Mouse (Mus musculus) ovary, postnatal 10 days (tissue): ENCODE data around the gene Pm20d1.
A peak's percentile ranks its signal among the peaks of the same experiment; 100 is the strongest.

ENCODE experiments used
- DNase-seq: peaks from one replicate; pipeline ENCODE4 v3.0.0; 2022; ENCODE audit warnings: low spot score

The Pm20d1 gene

DNA sequence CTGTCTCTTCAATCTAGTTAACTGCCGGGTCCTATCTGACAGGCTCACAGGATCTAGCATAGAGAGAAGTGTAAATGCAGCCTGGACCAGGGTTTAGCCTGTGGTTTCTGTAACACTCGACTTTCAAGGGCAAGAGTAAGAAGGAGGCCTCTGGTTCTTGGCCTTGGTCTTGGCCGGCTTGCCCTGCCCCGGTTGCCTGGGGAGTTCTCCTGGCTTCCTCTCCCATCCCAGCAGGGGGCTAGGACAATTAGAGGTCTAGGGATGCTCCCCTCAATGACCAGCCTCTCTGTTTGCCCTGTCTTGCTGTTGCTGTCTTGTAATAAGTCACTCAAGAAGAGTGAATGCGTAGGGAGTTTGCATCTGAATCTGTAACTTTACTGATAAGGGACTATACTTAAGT is 32.1 kb downstream of the Pm20d1 start:
- no peak for DNase-seq

DNA sequence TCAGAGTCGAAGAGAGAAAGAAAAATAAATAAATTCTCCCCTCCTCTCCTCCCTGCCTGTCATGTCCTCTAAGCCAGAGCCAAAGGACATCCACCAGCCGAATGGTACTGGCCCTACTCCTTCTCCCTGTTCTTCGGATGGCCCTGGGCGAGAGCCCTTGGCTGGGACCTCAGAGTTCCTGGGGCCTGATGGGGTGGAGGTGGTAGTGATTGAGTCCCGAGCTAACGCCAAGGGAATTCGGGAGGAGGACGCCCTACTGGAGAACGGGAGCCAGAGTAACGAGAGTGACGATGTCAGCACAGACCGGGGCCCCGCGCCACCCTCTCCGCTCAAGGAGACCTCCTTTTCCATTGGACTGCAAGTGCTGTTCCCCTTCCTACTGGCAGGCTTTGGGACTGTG is 33.4 kb downstream of the Pm20d1 start:
- DNase-seq, result no peak

DNA sequence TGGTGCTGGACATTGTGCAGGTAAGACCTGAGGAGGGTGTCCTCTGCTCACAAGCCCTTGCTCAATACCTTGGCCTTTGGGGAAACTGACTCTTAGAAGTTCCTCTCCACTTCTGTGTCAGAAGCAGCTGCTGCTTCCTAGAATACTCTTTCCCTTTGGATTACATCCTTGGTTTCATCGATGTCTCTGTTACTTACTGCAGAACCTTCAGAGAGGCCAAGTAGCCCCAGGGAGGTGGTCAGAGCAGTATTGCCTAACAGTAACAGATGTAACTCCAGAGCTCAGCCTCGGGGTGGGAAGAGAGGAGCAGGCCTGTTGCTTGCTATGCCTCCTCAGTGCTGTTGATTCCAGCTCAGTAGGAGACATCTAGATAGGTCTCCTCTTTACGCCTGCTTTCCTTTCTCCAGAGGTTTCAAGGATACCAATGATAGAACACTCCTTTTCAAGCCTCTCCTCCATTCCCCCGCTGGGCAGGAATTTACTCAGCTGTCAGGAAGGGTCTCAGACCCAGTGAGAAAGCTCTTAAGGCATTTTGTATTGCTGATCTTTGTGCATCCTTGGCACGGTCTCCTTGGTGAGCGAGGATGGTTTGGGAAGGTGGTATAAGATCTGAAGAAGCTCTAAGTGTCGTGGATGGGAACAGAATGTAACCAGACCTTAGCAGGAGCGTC is 33.9 kb downstream of the Pm20d1 start:
- DNase-seq, result no peak

DNA sequence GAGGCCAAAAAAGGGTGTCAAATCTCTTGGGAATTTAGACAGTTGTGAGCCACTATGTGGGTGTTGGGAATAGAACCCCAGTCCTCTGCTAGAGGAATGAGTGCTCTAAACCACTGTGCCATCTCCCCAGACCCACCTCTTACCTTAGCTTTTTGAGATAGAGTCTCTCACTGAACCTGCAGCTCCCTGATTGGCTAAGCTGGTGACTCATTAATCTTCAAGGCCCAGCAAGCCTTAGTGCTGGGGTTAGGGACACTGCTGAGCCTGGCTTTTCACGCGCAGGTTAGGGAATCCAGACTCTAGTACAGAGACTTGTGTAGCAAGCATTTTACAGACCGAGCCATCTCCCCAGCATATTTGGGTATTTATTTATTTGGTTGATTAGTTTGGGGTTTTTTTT is 39.9 kb downstream of the Pm20d1 start:
- DNase-seq, result no peak

DNA sequence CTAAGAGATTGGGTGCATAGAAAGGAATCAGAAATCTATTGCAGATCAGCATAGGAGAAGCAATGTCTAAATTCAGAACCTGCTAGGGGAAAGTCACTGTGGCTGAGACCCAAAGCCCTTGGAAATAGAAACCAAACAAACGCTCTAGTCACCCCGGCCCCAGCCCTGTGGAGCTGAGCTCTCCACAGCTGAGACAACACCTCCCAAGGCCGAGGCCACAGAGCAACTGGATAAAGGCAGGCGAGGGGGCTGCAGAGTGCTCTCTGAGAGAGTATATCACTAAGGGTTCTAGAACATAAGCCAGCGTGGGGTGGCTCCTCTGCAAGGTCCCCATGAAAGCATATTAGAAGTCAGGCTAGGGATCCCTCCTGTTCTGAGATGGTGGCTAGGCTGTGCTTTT is 41.4 kb downstream of the Pm20d1 start:
- DNase-seq, result no peak

DNA sequence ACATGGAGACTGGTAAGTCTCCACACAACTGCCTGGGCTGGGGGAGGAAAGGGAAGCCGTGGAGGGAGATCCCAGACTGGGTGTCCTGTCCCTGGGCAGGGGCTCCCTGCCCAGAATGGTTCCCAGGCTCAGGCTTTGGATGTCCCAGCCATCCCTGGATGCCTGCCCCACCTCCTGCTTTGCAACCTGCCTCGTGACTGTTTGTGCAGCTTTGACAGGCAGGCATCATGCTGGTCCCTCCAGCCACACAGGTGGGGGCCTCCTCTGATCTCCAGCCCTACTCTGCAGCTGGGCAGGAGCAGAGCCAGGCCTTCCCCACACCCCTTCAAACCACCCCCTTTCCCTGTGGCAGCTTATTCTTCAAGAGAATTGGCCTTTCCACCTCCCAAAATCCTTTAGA is 42.1 kb downstream of the Pm20d1 start:
- DNase-seq, result no peak

DNA sequence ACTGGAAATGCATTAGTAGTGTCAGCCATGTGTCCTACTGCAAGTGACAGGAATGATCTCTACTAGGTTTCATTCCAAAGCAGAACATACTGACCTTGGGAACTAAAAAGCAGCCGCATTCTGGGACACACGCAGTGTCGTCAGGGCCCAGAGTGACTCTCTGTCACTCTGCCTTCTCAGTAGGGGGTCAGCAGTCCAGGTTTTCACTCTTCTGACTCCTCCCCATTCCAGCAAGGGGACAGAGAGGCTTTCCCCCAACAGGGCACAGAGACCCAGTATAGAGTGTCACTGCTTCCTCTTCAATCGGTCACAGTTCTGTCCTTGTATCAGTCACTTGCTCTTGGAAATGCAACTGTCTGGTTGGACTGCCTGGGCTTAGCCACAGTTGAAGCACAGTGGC is 45.0 kb downstream of the Pm20d1 start:
- DNase-seq, result no peak

DNA sequence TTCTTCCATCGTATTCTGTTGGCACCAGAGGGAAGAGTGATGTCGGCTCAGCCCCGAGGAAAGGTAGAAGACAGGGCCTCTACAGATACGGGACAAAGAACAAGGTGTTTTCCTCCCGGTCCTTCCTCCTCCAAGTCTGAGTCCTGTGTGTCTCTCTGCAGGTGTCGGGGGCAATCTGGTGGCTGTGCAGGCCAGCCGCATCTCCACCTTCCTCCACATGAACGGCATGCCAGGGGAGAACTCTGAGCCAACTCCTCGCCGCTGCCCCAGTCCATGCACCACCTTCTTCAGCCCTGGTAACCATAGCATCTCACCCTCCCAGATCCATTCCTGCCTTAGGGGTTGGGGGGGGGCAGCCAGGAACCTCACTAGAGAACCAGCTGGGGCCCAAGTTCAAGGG is 46.6 kb downstream of the Pm20d1 start:
- DNase-seq, result no peak

DNA sequence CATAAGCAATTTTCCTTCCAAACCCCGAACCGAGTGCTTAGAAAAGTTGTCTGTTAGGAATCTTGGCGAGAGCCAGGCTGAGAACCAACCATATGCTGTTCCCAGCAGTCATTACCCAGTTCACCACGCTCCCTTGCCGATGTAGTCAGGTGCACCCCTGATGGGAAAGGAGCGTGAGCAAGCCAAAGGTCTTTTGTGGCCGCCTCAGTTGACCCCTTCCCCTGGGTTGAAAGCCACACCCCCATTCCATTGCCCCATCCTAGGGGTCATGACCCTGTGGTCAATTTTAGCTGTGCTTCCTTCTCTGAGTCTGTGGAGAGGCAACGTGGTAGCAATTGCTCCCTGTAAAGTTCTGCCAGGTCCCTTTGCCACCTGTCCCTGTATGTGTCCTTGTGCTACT is 47.7 kb downstream of the Pm20d1 start:
- DNase-seq, result no peak

DNA sequence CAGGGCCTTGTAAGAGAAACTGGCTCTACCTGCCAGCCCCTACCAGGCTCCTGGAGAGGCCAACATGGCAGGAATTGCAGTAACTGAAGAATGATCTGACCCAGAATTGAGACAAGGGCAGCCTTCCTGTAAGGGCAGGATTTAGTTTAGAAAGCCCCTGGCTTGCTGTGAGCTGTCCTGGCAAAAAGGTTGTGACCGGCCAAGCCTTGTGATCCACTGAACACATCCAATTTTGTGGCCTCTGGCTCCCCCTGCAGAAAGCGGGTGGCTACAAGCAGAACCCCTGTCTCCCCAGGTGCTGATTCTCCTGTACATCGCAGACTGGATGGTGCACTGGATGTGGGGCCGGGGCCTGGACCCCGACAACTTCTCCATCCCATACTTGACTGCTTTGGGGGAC is 49.1 kb downstream of the Pm20d1 start:
- DNase-seq, result no peak

DNA sequence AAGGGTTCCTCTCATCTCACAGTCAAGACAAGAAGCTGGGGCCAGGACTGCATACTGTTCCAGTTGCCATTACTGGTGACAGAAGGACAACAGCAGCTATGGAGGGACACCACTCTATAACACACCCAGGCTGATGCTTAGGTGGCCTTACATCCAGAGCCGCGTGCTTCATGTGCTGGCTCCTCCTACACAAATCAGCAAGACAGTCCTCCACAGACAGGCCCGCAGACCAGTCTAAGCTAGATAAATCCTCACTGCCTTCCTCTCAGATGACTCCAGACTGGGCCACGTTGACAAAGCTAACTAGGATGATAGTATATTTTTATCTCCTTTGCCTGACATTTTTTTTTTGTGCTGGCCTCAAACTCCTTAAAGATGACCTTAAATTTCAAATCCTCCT is 64.6 kb downstream of the Pm20d1 start:
- DNase-seq, result no peak

DNA sequence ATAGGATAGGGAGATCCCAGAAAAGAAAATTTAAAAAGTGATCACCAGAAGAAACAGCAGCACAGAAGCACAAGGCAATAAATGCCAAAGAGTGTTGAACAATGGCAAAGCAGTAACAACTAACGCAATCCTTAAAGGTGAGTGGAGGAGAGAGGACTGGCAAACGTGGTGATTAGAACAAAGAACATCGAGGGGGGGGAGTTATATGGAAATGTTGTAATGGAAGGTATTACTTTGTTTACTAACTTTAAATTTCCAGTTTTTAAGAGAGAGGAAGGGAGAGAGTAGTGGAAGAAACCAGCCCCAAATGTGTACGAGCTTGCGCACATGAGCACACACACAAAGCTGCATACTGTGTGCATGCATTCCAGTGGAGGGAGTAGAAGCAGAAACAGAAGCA is 68.4 kb downstream of the Pm20d1 start:
- no peak for DNase-seq

DNA sequence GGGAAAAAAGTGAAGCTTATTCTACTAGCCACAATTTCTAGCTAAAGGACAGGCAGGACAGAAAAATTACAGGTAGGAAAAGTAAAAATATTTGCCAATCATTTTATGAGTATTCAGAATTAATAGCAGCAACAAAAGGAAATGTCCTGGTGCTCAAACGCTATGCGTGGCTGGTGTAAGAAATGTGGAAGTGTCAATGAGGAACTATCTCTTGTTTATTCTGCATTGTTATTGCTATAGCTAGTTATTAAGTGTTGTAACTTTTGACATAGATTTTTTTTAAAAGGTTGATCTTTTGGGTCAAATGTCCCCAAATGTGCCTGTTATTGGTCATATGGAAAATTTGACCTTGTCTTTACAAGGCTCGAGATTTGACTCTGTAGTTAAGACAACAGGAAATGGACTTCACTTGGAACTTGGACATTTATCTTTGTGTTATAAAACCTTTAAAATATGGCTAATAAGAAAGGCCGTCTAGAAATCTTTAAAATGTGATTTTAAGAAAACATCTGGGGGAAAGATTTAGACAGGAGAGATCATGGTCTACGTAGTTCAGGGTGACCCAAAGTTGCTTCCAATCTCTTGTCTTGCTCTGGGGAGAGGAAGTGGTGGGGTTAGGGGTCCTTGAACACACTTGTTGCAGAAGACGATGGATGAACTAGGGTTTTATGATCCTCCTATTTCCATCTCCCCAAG is 69.3 kb downstream of the Pm20d1 start:
- no peak for DNase-seq

DNA sequence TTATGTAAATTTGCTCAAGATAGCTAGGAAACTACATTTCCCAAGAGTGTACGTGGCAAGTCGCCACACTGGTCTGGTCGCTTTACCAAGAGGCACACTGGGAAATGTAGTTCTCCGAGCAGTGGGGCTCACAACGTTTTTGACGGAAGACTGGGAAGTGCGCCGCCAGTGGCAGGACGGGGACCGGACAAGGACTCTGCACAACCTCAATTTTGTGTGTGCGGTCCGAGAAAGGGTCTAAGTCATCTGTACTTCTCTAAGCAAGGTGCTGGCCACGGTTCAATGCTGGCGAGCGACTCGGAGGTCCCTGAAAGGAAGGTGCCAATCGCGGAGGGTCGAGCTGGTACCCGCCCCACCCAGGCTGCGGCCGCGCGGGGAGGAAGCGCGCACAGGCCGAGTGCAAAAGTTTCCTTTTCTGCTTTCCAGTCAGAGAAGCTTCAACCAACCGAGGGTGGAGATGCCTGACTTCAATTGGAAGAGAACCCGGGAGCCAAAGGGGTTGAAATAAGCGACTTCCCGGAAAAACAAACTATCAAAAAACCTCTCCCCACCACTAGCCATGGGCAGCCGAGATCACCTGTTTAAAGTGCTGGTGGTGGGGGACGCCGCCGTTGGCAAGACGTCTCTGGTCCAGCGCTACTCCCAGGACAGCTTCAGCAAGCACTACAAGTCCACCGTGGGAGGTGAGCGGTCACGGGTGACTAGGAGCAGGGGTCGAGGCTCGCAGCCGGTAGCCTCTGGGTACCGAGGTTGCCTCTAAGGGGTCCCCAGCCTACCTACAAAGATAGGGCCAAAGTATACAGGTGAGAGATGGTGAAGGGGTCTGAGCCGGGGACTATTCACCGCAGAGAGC is 70.1 kb downstream of the Pm20d1 start, which contains the start of gene Rab29:
Gene Rab29, plus strand, starts transcription at position 132 of the 853 bp plus-strand sequence.
- peak; percentile 71 for DNase-seq

DNA sequence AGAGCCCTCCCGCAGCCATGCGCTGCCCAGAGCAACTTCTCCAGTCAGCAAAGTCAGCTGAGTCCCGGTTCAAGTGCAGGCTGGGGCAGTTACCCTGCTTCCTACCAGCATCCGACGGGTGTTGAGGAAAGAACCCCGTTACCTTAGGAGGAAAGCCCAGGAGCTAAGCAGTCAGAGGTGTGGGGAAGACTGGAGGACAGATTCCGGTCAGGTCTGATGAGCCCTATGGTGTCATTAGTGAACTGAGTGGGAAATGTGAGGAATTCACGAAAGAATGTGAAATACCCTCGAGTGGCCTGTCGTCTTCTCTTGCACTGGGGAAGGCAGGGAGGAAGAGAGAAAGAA is 70.7 kb downstream of the Pm20d1 start:
- no peak for DNase-seq

DNA sequence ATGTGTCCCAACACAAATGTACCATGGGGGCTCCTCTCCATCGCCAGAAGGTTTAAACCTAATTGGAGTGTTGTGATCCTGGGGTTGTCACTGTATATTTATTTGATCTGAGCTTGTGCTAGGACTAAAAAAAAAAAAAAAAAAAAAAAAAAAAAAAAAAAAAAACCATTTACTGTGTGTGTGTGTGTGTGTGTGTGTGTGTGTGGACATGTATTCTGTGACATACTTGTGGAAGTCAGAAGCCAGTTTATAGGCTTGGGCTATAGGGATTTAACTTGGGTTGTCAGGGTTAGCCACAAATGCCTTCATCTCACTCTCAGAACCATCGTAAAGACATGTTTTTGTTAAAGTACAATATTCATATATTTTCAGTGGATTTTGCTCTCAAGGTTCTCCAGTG is 72.4 kb downstream of the Pm20d1 start:
- DNase-seq, result no peak
